Mouse (Mus musculus) G1E (cell line): ENCODE measurements around the gene Slc7a6. TPM values are rescaled to one million over a fixed set of nuclear protein-coding genes. Genes with fewer than 3 reads are reported as not detected.

Source experiments
- ATAC-seq: 2 replicates; pipeline ENCODE4 v1.8.0; 2016; ENCODE audit warnings: mild to moderate bottlenecking; ENCODE audit not compliant: insufficient number of reproducible peaks, poor library complexity, low FRiP score, severe bottlenecking; ENCODE audit errors: extremely low read depth
- DNase-seq: peaks from one replicate; pipeline ENCODE4 v3.0.0; 2012; ENCODE audit warnings: low spot score
- H3K27me3 ChIP-seq: 2 replicates; pipeline ENCODE4 v1.6.1; 2012; ENCODE audit warnings: mild to moderate bottlenecking, low read length, inconsistent platforms; ENCODE audit not compliant: insufficient read depth
- H3K36me3 ChIP-seq: replicated peaks from 2 replicates; pipeline ENCODE3; 2012; ENCODE audit warnings: mild to moderate bottlenecking, inconsistent platforms
- H3K4me1 ChIP-seq: 2 replicates; pipeline ENCODE4 v1.6.1; 2012; ENCODE audit warnings: low read depth, low read length, inconsistent platforms, mixed read lengths; ENCODE audit not compliant: insufficient read depth
- H3K4me3 ChIP-seq: 2 replicates; pipeline ENCODE4 v1.5.1; 2012; ENCODE audit warnings: low read depth, mild to moderate bottlenecking, inconsistent platforms, low read length, moderate library complexity, mixed read lengths
- H3K9me3 ChIP-seq: replicated peaks from 2 replicates; pipeline ENCODE4 v1.6.1; 2012; ENCODE audit warnings: inconsistent platforms
- CTCF ChIP-seq: IDR thresholded peaks from 2 replicates; pipeline ENCODE4 v1.5.1; 2012; ENCODE audit warnings: low read depth, low read length, inconsistent platforms, mixed read lengths
- GATA1 ChIP-seq: IDR thresholded peaks from 2 replicates; pipeline ENCODE4 v1.6.1; 2012; ENCODE audit warnings: borderline replicate concordance, low read length, inconsistent platforms, mixed read lengths
- GATA2 ChIP-seq: IDR thresholded peaks from 2 replicates; pipeline ENCODE4 v1.6.1; 2012; ENCODE audit warnings: low read depth, low read length, inconsistent platforms, borderline replicate concordance
- POLR2AphosphoS5 ChIP-seq: IDR thresholded peaks from 2 replicates; pipeline ENCODE4 v1.6.1; 2012; ENCODE audit warnings: low read depth, low read length, inconsistent platforms; ENCODE audit not compliant: insufficient replicate concordance
- TAL1 ChIP-seq: conservative IDR thresholded peaks from 2 replicates; pipeline ENCODE4 v1.6.1; 2012; ENCODE audit warnings: low read depth, low read length, inconsistent platforms, mixed read lengths
- polyA plus RNA-seq: library from polyadenylated mRNA; stranded (reverse); fragments of >175 nt; gene quantifications from 2 replicates; pipeline ENCODE4 v1.2.3, GENCODE M21; 2012
- total RNA-seq, 2 experiments: library from RNA; stranded (forward) in 1 of 2; stranded (reverse) in 1 of 2; fragments of 200-1000 nt in 1 of 2; fragments of >200 nt in 1 of 2; fragmentation: Nextera tagmentation in 1 of 2; gene quantifications; 2 replicates each; pipeline ENCODE4 v1.2.3; 2014 to 2017

Gene Slc7a6
- total and polyA plus RNA-seq, 3 experiments = 1.3 to 7.1 (median 4.1) TPM

GRCm38 (mm10) chr8:106134751-106135571 lies 33.7 kb upstream of the Slc7a6 start:
- peaks cover 62% of the 10 kb centered on the region for H3K27me3 ChIP-seq
- DNase-seq = no peak

GRCm38 (mm10) chr8:106135672-106136071 lies 33.0 kb upstream of the Slc7a6 start:
- Histone ChIP-seq H3K36me3 (peaks cover 38% of the 10 kb centered on the region), H3K9me3 (no peaks in the 10 kb centered on the region; the same call in 1 of the 2 replicates), H3K27me3 (peaks cover 67% of the 10 kb centered on the region), H3K4me3 (peak overlapping the region; percentile 63; the same call in 1 of the 2 replicates), H3K4me1 (peaks cover 38% of the 10 kb centered on the region)
- TF ChIP-seq GATA1 (no peak), TAL1 (no peak), POLR2AphosphoS5 (no peak), CTCF (no peak), GATA2 (no peak)
- no peak for DNase-seq
- no peak for ATAC-seq

More at GRCm38 (mm10) chr8:106134751-106135571, 33.7 kb upstream of the Slc7a6 start:
- no peak for ATAC-seq
- TF ChIP-seq GATA1 = no peak
- no peak for TF ChIP-seq CTCF
- no peak for TF ChIP-seq POLR2AphosphoS5
- no peak for TF ChIP-seq GATA2
- no peak for TF ChIP-seq TAL1
- H3K36me3 ChIP-seq = peaks cover 45% of the 10 kb centered on the region
- no peaks in the 10 kb centered on the region; the same call in 1 of the 2 replicates for H3K9me3 ChIP-seq
- H3K4me1 ChIP-seq = peaks cover 38% of the 10 kb centered on the region
- H3K4me3 ChIP-seq = no peak overlapping the region

DNA sequence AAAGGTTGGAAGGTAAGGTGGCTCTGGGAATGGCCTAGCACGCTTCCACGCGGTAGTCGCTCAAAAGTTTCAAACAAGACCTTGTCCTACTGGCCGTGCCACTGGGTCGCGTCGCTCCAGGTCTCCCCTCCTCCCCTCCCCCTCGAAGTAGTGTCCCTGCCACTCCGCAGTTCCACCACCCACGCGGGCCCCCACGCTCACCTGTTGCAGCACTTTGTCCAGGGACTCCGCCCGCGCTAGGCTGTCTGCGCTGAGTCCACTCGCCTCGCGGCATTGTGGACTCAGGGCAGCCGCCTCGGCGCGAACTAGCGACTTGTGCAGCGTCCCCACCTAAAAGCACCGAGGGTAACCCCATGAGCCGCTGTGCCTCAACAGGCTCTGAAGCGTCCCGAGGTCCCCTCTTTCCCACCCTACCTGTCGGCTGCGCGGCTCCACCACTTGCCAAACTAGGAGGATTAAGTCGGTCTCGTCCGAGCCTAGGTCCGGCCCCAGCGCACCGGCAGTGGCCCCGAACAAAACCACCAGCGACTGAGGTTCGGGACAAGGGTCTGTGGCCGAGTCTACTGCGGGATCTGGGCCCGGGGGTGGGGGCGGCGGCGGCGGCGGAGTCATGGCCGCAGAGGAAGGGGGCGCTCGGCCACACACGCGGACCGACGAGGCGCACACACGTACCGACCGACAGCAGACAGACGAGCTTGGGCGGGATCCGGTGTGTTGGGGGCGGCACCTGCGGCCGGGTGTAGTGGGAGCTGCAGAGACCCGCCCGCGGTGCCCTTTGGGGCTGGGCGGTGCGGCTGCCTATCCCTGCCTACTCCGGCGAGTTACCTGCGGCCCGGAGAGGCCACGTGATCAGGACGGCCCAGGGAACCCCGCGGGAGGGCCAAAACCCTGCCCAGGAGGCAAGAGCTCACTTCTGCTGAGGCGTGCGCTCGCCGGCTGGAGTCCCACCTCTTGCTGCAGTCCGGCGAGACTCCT lies 32.2 kb upstream of the Slc7a6 start, which contains the start of gene Esrp2:
Gene Esrp2, minus strand, starts transcription at position 819 of the 975 bp plus-strand sequence.
- H3K4me3 ChIP-seq = peak within 1 kb of the TSS; percentile 63; the same call in 1 of the 2 replicates
- DNase-seq (no peak), ATAC-seq (no peak)
- peaks cover 67% of the 10 kb centered on the region for H3K27me3 ChIP-seq
- peaks cover 30% of the 10 kb centered on the region for H3K36me3 ChIP-seq
- TF ChIP-seq CTCF (no peak), GATA1 (no peak), TAL1 (no peak), POLR2AphosphoS5 (no peak), GATA2 (no peak)
- H3K9me3 ChIP-seq = no peaks in the 10 kb centered on the region; the same call in 1 of the 2 replicates
- H3K4me1 ChIP-seq = peaks cover 41% of the 10 kb centered on the region

- H3K9me3 ChIP-seq = no peaks in the 10 kb centered on the region; the same call in 1 of the 2 replicates
- no peak for TF ChIP-seq CTCF
- no peak for TF ChIP-seq GATA2
- TF ChIP-seq TAL1 = no peak
- no peak for TF ChIP-seq POLR2AphosphoS5
- TF ChIP-seq GATA1 = no peak
- peak overlapping the region; percentile 63; the same call in 1 of the 2 replicates for H3K4me3 ChIP-seq
- H3K36me3 ChIP-seq = peaks cover 21% of the 10 kb centered on the region
- DNase-seq (no peak), ATAC-seq (no peak)
- H3K27me3 ChIP-seq = peaks cover 69% of the 10 kb centered on the region
- H3K4me1 ChIP-seq = peaks cover 42% of the 10 kb centered on the region
These were observed 31.3 kb upstream of the Slc7a6 start for GRCm38 (mm10) chr8:106137218-106137905.

- peaks cover 69% of the 10 kb centered on the region for H3K27me3 ChIP-seq
- TF ChIP-seq GATA2 = no peak
- TF ChIP-seq CTCF = no peak
- TF ChIP-seq GATA1 = no peak
- no peak for TF ChIP-seq TAL1
- TF ChIP-seq POLR2AphosphoS5 = no peak
These were observed 30.7 kb upstream of the Slc7a6 start for GRCm38 (mm10) chr8:106137906-106138477.

More at GRCm38 (mm10) chr8:106137906-106138477, 30.7 kb upstream of the Slc7a6 start:
- ATAC-seq (no peak), DNase-seq (no peak)
- H3K4me3 ChIP-seq = peak overlapping the region; percentile 58; the same call in 1 of the 2 replicates
- H3K36me3 ChIP-seq = peaks cover 15% of the 10 kb centered on the region
- no peaks in the 10 kb centered on the region; the same call in 1 of the 2 replicates for H3K9me3 ChIP-seq
- H3K4me1 ChIP-seq = peaks cover 42% of the 10 kb centered on the region
